Mouse (Mus musculus): ENCODE data around the gene Cox4i2.

- TF ChIP-seq CTCF (IDR thresholded peaks at IDR 0.05; ENCODE audit: low read depth, low read length) (no peak), POLR2A (IDR thresholded peaks at IDR 0.05; ENCODE audit: extremely low read depth, insufficient read depth, low read length) (no peak)
These were observed 26.5 kb downstream of the Cox4i2 start for GRCm38 (mm10) chr2:152780466-152780865.

Measured in liver, adult 2 months (tissue).